Mouse (Mus musculus) heart, embryonic 16.5 days (tissue): Measurements from ENCODE around the gene Gpld1. TPM values are rescaled to one million over a fixed set of nuclear protein-coding genes. Genes with fewer than 3 reads are reported as not detected.
A peak's percentile ranks its signal among the peaks of the same experiment; 100 is the strongest.

Source experiments
- ATAC-seq: fragments of 200-750 bp; cut with Nextera tagmentation; replicated peaks from 2 replicates; pipeline ENCODE4 v1.8.0; 2017; ENCODE audit warnings: moderate number of reproducible peaks; ENCODE audit not compliant: insufficient read depth, low FRiP score; ENCODE audit errors: extremely low read depth
- H3K27ac ChIP-seq: fragments of 300-500 bp; sonication (generic); 2 replicates; pipeline ENCODE4 v1.5.1; 2014; ENCODE audit warnings: mild to moderate bottlenecking, low read length, control low read depth, moderate library complexity
- H3K27me3 ChIP-seq: fragments of 300-500 bp; sonication (generic); 2 replicates; pipeline ENCODE4 v1.6.1; 2014; ENCODE audit warnings: low read length, mixed read lengths; ENCODE audit not compliant: control insufficient read depth, insufficient read depth
- H3K36me3 ChIP-seq: fragments of 300-500 bp; sonication (generic); 2 replicates; pipeline ENCODE4 v1.6.1; 2014; ENCODE audit not compliant: control insufficient read depth, insufficient read depth
- H3K4me1 ChIP-seq: fragments of 300-500 bp; sonication (generic); 2 replicates; pipeline ENCODE4 v1.6.1; 2014; ENCODE audit warnings: low read length, mixed read lengths; ENCODE audit not compliant: control insufficient read depth, insufficient read depth
- H3K4me2 ChIP-seq: fragments of 300-500 bp; sonication (generic); 2 replicates; pipeline ENCODE4 v1.6.1; 2014; ENCODE audit warnings: low read depth, mild to moderate bottlenecking, control low read depth, low read length
- H3K4me3 ChIP-seq: fragments of 300-500 bp; sonication (generic); 2 replicates; pipeline ENCODE4 v1.5.1; 2014; ENCODE audit warnings: mild to moderate bottlenecking, control low read depth, low read length
- H3K9ac ChIP-seq: fragments of 300-500 bp; sonication (generic); 2 replicates; pipeline ENCODE4 v1.6.1; 2014; ENCODE audit warnings: low read length, control low read depth
- H3K9me3 ChIP-seq: fragments of 300-500 bp; sonication (generic); replicated peaks from 2 replicates; pipeline ENCODE4 v1.6.1; 2016; ENCODE audit warnings: low read length; ENCODE audit not compliant: control insufficient read depth
- WGBS: fragments of 180-500 bp; shearing (Covaris S2); extraction: QIAGEN DNeasy Blood & Tissue Kit; methylation state at CpG from one replicate; pipeline ENCODE4 v1.1.7; 2014; 5-methylcytosine and 5-hydroxymethylcytosine counted together
- polyA plus RNA-seq: library from polyadenylated mRNA; unstranded; fragments of >200 nt; fragmentation: Nextera tagmentation; extraction: Ambion mirVana; gene quantifications from 2 replicates; pipeline ENCODE4 v1.2.1, GENCODE M21; 2015

Gene Gpld1
- polyA plus RNA-seq, 1 experiment from 2014 or later: 0.25 TPM

DNA sequence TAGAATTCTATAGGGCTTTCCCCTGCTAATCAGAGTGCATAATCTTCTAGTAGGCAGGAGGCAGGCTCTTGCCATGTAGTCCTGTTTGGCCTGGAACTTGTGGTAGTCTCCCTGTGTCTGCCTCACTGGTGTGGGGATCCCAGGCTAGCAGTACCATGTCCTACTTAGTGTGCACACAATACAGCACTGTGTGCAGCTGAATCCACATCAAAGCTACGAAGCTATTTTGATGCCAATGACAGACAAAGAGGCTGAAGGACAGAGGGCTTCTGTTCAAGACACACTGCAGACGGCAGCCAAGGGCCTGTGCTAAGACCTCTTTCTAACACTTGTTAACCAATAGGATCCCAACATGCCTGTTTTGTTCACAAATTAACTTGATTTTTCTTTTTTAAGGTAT lies 42.5 kb downstream of the Gpld1 start:
- H3K36me3 ChIP-seq: peaks cover 9% of the 10 kb centered on the region; the same call in 1 of the 2 replicates
- ATAC-seq: no peak
- H3K4me3 ChIP-seq: no peak overlapping the region
- no peaks in the 10 kb centered on the region for H3K9me3 ChIP-seq
- no peak overlapping the region for H3K27ac ChIP-seq
- H3K4me2 ChIP-seq: no peak overlapping the region
- H3K27me3 ChIP-seq: no peaks in the 10 kb centered on the region
- no peaks in the 10 kb centered on the region for H3K4me1 ChIP-seq
- H3K9ac ChIP-seq: no peak overlapping the region
- WGBS: 61% methylated on average over 2 of the region's 2 CpGs

GRCm38 (mm10) chr13:24988391-24988790 lies 45.4 kb downstream of the Gpld1 start:
- Histone ChIP-seq H3K27ac (no peak overlapping the region), H3K4me3 (no peak overlapping the region), H3K9me3 (no peaks in the 10 kb centered on the region), H3K4me1 (no peaks in the 10 kb centered on the region), H3K36me3 (peaks cover 14% of the 10 kb centered on the region; the same call in 1 of the 2 replicates), H3K27me3 (no peaks in the 10 kb centered on the region), H3K4me2 (no peak overlapping the region), H3K9ac (no peak overlapping the region)
- no peak; the same call in 1 of the 2 replicates for ATAC-seq
- 43% methylated on average over 7 of the region's 7 CpGs for WGBS

DNA sequence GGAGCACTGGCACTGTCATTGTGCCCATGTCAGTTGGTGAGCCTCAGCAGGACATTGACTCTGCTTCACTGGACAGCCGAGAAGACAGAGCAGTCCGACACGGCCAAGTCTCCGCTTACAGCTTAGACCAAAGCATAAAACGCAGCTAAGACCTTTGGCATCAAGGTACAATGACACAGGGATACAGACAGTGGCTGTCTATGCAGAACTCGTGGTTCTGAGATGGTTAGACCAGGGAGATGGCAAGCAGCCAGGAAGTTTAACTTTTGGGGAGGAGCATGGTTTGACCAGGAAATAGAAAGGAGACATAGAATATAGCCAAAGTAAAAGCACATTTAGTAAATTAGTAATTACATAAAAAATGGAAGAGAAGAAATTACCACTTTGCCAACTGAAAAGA lies 46.1 kb downstream of the Gpld1 start:
- Histone ChIP-seq H3K4me1 (no peaks in the 10 kb centered on the region), H3K9me3 (no peaks in the 10 kb centered on the region), H3K4me3 (no peak overlapping the region), H3K4me2 (no peak overlapping the region), H3K27me3 (no peaks in the 10 kb centered on the region), H3K36me3 (peaks cover 17% of the 10 kb centered on the region; the same call in 1 of the 2 replicates), H3K27ac (no peak overlapping the region), H3K9ac (no peak overlapping the region)
- no peak for ATAC-seq
- 74% methylated on average over 6 of the region's 6 CpGs for WGBS

- no peak overlapping the region for H3K4me2 ChIP-seq
- H3K9ac ChIP-seq: no peak overlapping the region
- H3K4me3 ChIP-seq: no peak overlapping the region
- H3K4me1 ChIP-seq: no peaks in the 10 kb centered on the region
- peaks cover 50% of the 10 kb centered on the region for H3K36me3 ChIP-seq
- ATAC-seq: peak; percentile 43; the same call in 1 of the 2 replicates
- 39% methylated on average over 2 of the region's 2 CpGs for WGBS
- no peak overlapping the region for H3K27ac ChIP-seq
- no peaks in the 10 kb centered on the region for H3K27me3 ChIP-seq
- no peaks in the 10 kb centered on the region for H3K9me3 ChIP-seq
These were observed 50.2 kb downstream of the Gpld1 start for GRCm38 (mm10) chr13:24993160-24993559.

- Histone ChIP-seq H3K4me1 (0 out of 2 replicates have a peak, but pooled peaks cover 3% of the 10 kb centered on the region), H3K4me2 (no peak overlapping the region), H3K27ac (no peak overlapping the region), H3K9ac (no peak overlapping the region), H3K36me3 (peaks cover 53% of the 10 kb centered on the region), H3K4me3 (no peak overlapping the region), H3K9me3 (no peaks in the 10 kb centered on the region), H3K27me3 (no peaks in the 10 kb centered on the region)
- ATAC-seq: no peak
- WGBS: 66% methylated on average over 2 of the region's 2 CpGs
These were observed 56.6 kb downstream of the Gpld1 start for GRCm38 (mm10) chr13:24999538-24999937.

GRCm38 (mm10) chr13:25002965-25003364 lies 60.0 kb downstream of the Gpld1 start:
- H3K4me2 ChIP-seq: no peak overlapping the region
- H3K4me3 ChIP-seq: no peak overlapping the region
- H3K4me1 ChIP-seq: 0 out of 2 replicates have a peak, but pooled peaks cover 3% of the 10 kb centered on the region
- no peak for ATAC-seq
- H3K27ac ChIP-seq: no peak overlapping the region
- H3K27me3 ChIP-seq: no peaks in the 10 kb centered on the region
- H3K9ac ChIP-seq: no peak overlapping the region
- H3K9me3 ChIP-seq: no peaks in the 10 kb centered on the region
- H3K36me3 ChIP-seq: peaks cover 37% of the 10 kb centered on the region

DNA sequence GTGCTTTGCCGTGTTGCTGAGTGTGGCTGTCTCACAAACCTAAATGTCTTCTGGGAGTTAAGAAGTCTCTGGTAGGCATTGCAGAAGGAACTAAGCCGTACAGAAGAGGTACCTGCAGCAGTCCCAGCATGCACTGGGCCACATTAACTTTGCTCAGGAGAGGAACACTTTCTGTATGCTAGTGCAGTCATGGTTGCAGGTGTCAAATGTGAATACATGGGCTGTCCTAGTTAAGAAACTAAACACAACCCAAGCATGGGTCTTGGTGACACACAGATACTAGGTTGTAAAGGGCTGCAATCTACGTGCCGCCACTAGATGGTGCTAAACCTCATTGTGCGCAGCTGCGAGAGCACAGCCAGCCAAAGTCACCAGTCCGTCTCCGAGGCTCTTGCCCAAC lies 64.2 kb downstream of the Gpld1 start:
- Histone ChIP-seq H3K36me3 (peaks cover 19% of the 10 kb centered on the region), H3K27me3 (no peaks in the 10 kb centered on the region), H3K4me3 (no peak overlapping the region), H3K4me2 (no peak overlapping the region), H3K4me1 (no peaks in the 10 kb centered on the region), H3K9me3 (no peaks in the 10 kb centered on the region), H3K9ac (no peak overlapping the region), H3K27ac (no peak overlapping the region)
- 77% methylated on average over 6 of the region's 8 CpGs for WGBS
- ATAC-seq: no peak

DNA sequence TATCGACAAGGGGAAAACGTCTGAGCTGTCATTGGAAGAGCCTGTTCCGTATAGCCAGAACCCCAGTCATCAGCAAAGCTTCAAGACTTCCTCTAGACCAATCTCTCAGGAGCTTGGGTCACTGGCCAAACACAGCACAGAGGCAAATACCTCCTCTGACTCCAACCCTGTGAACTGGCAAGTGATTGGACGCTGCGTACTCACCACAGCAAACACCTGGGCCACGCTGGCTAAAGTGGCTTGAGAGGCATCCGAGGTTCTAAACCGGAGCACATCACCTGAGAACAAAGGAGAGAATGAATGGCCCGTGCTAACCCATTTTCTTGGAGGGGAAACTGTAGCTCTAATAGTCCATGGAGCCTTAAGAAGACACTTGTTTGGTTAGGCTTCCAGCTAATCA lies 75.4 kb downstream of the Gpld1 start:
- Histone ChIP-seq H3K9ac (no peak overlapping the region), H3K4me1 (peaks cover 12% of the 10 kb centered on the region), H3K4me3 (no peak overlapping the region), H3K27me3 (no peaks in the 10 kb centered on the region), H3K27ac (no peak overlapping the region), H3K9me3 (no peaks in the 10 kb centered on the region), H3K4me2 (peak overlapping the region; percentile 73; the same call in 1 of the 2 replicates), H3K36me3 (peaks cover 6% of the 10 kb centered on the region)
- ATAC-seq: no peak
- WGBS: 87% methylated on average over 9 of the region's 9 CpGs

- 1% methylated on average over 84 of the region's 84 CpGs for WGBS
- Histone ChIP-seq H3K27ac (peak within 1 kb of the TSS; percentile 88), H3K9me3 (no peaks in the 10 kb centered on the region), H3K4me1 (peaks cover 15% of the 10 kb centered on the region), H3K27me3 (no peaks in the 10 kb centered on the region), H3K4me3 (peak within 1 kb of the TSS; percentile 82), H3K36me3 (peaks cover 6% of the 10 kb centered on the region), H3K9ac (peak within 1 kb of the TSS; percentile 93), H3K4me2 (peak within 1 kb of the TSS; percentile 73)
- ATAC-seq: peak; percentile 96
These were observed 77.0 kb downstream of the Gpld1 start, which contains the start of gene Mrs2 for GRCm38 (mm10) chr13:25019793-25020539. TSS of gene Mrs2 (minus strand) at chr13:25020379.
